Mouse (Mus musculus) heart, postnatal 0 days (tissue): ENCODE results near the gene Tmprss13. TPM values are rescaled to one million over a fixed set of nuclear protein-coding genes. Genes with fewer than 3 reads are reported as not detected.

Experiments used
- ATAC-seq: fragments of 200-750 bp; cut with Nextera tagmentation; 2 replicates; pipeline ENCODE4 v1.8.0; 2017; ENCODE audit warnings: low read depth, moderate number of reproducible peaks, moderate library complexity; ENCODE audit not compliant: insufficient read depth
- DNase-seq: peaks from one replicate; pipeline ENCODE4 v3.0.0-alpha.2; 2016; ENCODE audit warnings: low spot score
- H3K27ac ChIP-seq: fragments of 300-500 bp; sonication (generic); 2 replicates; pipeline ENCODE4 v1.5.1; 2014; ENCODE audit warnings: low read depth, mild to moderate bottlenecking
- H3K27me3 ChIP-seq: fragments of 300-500 bp; sonication (generic); 2 replicates; pipeline ENCODE4 v1.6.1; 2014; ENCODE audit warnings: low read length, mixed read lengths; ENCODE audit not compliant: control insufficient read depth, insufficient read depth
- H3K36me3 ChIP-seq: fragments of 300-500 bp; sonication (generic); replicated peaks from 2 replicates; pipeline ENCODE4 v1.6.1; 2014; ENCODE audit warnings: low read length, mixed read lengths; ENCODE audit not compliant: control insufficient read depth, insufficient read depth
- H3K4me1 ChIP-seq: fragments of 300-500 bp; sonication (generic); 2 replicates; pipeline ENCODE4 v1.6.1; 2014; ENCODE audit warnings: antibody characterized with exemption; ENCODE audit not compliant: control insufficient read depth, insufficient read depth
- H3K4me2 ChIP-seq: fragments of 300-500 bp; sonication (generic); 2 replicates; pipeline ENCODE4 v1.6.1; 2014; ENCODE audit warnings: low read depth, mild to moderate bottlenecking, low read length, moderate library complexity
- H3K4me3 ChIP-seq: fragments of 300-500 bp; sonication (generic); 2 replicates; pipeline ENCODE4 v1.5.1; 2014; ENCODE audit warnings: low read depth, low read length
- H3K9ac ChIP-seq: fragments of 300-500 bp; sonication (generic); replicated peaks from 2 replicates; pipeline ENCODE4 v1.6.1; 2014; ENCODE audit warnings: low read depth, low read length, mixed read lengths
- H3K9me3 ChIP-seq: fragments of 300-500 bp; sonication (generic); replicated peaks from 2 replicates; pipeline ENCODE4 v1.6.1; 2016; ENCODE audit warnings: low read length; ENCODE audit not compliant: control insufficient read depth
- CTCF ChIP-seq: IDR thresholded peaks from 2 replicates; pipeline ENCODE4 v1.5.1; 2016; ENCODE audit warnings: antibody characterized with exemption, control low read depth, low read depth
- EP300 ChIP-seq: IDR thresholded peaks from 2 replicates; pipeline ENCODE4 v1.6.1; 2016; ENCODE audit warnings: antibody characterized with exemption, low read depth
- whole genome bisulfite sequencing: fragments of 180-500 bp; shearing (Covaris S2); extraction: QIAGEN DNeasy Blood & Tissue Kit; methylation state at CpG from one replicate; pipeline ENCODE4 v1.1.7; 2014; 5-methylcytosine and 5-hydroxymethylcytosine counted together
- polyA plus RNA-seq: library from polyadenylated mRNA; unstranded; fragments of >200 nt; fragmentation: Nextera tagmentation; extraction: Ambion mirVana; gene quantifications from 2 replicates; pipeline ENCODE4 v1.2.1, GENCODE M21; 2015
- total RNA-seq: library from RNA; depleted of rRNA; stranded (reverse); fragments of >200 nt; gene quantifications from 2 replicates; pipeline ENCODE4 v1.2.3, GENCODE M21; 2014; ENCODE audit warnings: low replicate concordance

Tmprss13 gene
- total and polyA plus RNA-seq, 2 experiments from 2014 or later = 0.15 to 0.16 TPM

DNA sequence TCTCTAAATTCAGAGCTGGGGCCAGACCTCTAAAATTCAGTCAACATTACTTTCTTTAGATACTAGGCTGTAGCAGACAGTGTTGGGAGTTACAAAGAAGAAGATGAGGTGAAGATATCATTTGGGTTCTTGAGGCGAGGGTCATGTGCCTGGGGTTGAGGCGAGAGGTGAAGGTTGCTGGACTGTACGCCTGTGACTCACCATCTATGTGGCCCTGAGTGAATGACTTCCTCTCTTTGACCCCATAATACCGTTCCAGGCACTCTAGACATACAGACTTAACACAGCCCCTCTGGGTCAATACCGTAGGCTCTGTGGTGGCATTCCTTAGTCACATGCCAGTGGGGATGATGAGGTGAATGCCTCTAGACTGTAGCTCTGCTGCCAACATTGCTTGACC is 36.4 kb upstream of the Tmprss13 start:
- TF ChIP-seq CTCF (no peak), EP300 (no peak)

DNA sequence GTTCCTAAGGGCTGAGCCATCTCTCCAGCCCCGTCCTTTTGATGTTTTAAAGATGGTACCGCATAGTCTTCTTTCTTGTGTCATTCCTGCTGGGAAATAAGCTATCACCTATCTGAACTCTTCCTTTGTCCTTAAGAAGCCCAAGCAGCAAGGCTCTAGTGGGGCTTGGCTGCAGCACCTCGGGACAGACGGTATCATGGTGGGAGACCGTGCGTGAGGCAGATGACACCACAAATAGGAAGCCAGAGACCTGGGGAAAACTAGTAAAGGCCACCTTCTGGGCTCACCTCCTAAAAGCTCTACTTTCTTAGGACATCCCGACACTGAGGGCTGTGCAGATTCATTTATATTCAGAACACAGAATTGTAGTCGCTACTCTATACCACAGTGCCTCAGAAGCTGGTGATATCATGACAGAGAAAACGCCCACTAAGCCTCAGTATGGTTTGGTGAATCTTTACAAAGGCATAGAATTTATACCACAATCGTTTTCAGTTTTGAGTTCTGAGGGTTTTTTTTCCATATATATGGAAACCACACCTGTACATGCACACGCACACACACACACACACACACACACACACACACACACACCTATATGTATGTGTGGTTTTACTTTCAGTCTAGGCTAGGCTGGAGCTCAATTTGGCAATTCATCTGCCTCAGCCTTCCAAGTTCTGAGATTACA is 27.3 kb upstream of the Tmprss13 start:
- no peak overlapping the region for H3K9ac ChIP-seq
- H3K4me3 ChIP-seq = no peak overlapping the region
- ATAC-seq (no peak), DNase-seq (no peak)
- no peak overlapping the region for H3K27ac ChIP-seq
- no peaks in the 10 kb centered on the region for H3K9me3 ChIP-seq
- no peaks in the 10 kb centered on the region for H3K27me3 ChIP-seq
- no peaks in the 10 kb centered on the region for H3K4me1 ChIP-seq
- WGBS = 77% methylated on average over 11 of the region's 11 CpGs
- TF ChIP-seq CTCF (no peak), EP300 (no peak)
- no peak overlapping the region for H3K4me2 ChIP-seq
- no peaks in the 10 kb centered on the region for H3K36me3 ChIP-seq

More for the DNA sequence above, 36.4 kb upstream of the Tmprss13 start:
- H3K4me2 ChIP-seq = no peak overlapping the region
- H3K36me3 ChIP-seq = no peaks in the 10 kb centered on the region
- H3K27me3 ChIP-seq = 0 out of 2 replicates have a peak, but pooled peaks cover 3% of the 10 kb centered on the region
- WGBS = 73% methylated on average over 5 of the region's 5 CpGs
- no peak overlapping the region for H3K27ac ChIP-seq
- no peaks in the 10 kb centered on the region for H3K4me1 ChIP-seq
- no peak overlapping the region for H3K9ac ChIP-seq
- H3K4me3 ChIP-seq = no peak overlapping the region
- no peak for DNase-seq
- no peak for ATAC-seq
- H3K9me3 ChIP-seq = no peaks in the 10 kb centered on the region

DNA sequence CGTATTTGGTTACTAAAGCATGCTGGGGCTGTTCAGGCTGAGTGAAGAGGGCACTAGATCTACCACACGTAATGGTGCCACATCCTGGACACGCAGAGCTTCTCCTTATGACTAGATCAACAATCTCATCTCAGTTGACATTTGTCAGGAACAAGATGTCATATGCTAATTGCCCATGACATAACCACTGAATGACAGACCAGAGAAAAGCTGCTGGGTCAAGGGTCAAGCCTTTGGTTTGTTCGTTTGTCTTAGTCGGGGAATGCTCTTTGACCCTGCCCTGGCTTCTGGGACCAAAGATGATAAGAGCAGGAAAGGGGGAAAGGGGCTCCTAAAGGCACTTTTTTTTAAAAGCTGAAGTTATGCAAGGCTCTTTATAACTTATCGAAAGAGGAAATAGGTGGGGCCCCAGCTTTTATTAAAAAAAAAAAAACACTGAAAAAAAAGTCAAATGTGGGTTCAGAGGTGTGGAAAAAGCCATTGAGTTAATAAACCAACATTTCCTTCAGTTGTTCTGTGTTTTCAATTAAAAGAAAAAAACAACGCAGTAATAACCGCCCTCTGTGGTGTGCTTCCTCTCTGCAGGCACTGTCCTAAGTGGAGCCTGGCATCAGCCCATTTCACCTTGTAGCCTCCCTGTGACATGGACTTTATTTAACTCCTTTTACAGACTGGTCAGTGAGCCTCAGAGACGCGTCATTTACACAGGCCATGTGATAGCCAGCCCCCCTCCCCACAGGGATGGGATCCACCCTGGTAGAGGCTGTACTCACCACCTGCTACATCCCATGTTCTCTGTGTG is 24.5 kb upstream of the Tmprss13 start:
- Histone ChIP-seq H3K4me1 (no peaks in the 10 kb centered on the region), H3K9me3 (no peaks in the 10 kb centered on the region), H3K9ac (no peak overlapping the region), H3K4me2 (no peak overlapping the region), H3K27me3 (no peaks in the 10 kb centered on the region), H3K36me3 (no peaks in the 10 kb centered on the region), H3K4me3 (no peak overlapping the region), H3K27ac (no peak overlapping the region)
- ATAC-seq (no peak), DNase-seq (no peak)
- TF ChIP-seq CTCF (no peak), EP300 (no peak)
- WGBS = 40% methylated on average over 10 of the region's 10 CpGs

DNA sequence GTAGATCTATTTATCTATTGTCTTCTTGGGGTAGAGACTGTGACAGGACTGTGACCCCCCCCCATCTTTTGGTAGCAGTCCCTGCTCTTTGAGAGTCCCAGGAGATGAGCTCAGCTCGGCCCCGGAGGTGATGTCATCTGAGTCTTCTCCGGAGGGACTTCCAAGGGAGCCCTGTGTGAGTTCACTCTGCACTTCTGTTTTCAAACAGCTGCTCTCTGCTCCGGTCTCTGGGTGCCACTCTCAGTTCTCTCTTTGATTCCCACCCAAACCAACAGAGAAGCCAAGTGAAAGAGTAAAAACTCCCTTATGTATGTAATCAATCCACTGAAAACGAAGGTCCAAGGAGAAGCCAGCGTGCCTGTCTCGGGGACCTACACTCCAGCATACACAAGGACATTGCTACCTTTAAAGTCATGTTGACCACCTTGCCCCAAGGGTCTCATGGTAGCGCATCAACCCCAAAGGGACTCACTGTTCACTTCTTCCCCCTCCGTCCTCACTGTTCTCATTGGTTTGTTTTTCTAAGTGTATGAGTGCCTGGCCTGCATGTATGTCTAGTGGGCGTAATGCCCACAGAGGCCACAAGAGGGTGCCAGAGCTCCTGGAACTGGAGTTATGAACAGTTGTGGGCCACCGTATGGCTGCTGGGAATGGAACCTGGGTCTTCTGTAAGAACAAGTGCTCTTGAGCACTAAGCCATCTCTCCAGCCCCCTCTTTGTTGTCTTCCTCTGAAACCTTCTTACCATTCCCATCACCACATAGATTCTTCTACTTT is 19.5 kb upstream of the Tmprss13 start:
- WGBS = 78% methylated on average over 11 of the region's 11 CpGs
- Histone ChIP-seq H3K36me3 (no peaks in the 10 kb centered on the region), H3K9me3 (no peaks in the 10 kb centered on the region; the same call in 1 of the 2 replicates), H3K27ac (no peak overlapping the region), H3K4me3 (no peak overlapping the region), H3K4me1 (no peaks in the 10 kb centered on the region), H3K4me2 (no peak overlapping the region), H3K9ac (no peak overlapping the region), H3K27me3 (no peaks in the 10 kb centered on the region)
- no peak for ATAC-seq
- TF ChIP-seq EP300 (no peak), CTCF (peak; percentile 56)
- no peak for DNase-seq

DNA sequence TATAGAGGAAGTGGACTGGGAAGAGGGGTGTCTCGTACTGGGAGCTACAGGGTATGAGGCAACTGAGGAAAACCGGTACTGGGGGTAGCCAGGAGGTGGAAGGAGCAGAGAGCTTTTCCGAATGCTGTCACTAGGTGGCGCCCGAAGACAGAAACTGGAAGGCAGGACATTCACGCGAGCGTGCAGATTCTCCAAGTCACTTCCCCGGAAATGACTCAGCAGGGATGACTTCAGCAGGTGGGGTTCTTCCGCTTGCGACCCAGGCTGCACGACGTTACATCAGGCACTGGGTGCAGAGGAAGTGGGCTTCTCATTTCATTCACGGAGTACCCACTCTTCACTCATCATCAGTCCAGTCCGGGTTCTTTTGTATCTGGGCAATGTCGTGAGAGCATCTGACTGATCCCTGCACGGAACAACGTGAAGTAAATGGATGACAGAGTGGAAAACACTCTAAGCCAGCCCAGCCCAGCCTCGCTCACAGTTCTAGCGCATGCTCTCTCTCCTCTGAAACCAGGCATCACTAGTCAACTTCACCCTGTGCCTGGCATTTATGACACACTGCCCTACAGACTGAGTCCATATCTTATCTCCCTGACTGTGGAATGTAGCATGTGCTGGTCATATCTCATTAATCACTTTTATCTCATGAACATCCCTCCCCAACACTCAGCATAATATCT is 18.3 kb upstream of the Tmprss13 start:
- Histone ChIP-seq H3K4me2 (peak overlapping the region; percentile 50), H3K4me1 (no peaks in the 10 kb centered on the region), H3K9me3 (no peaks in the 10 kb centered on the region; the same call in 1 of the 2 replicates), H3K27ac (no peak overlapping the region), H3K4me3 (no peak overlapping the region), H3K9ac (no peak overlapping the region), H3K27me3 (no peaks in the 10 kb centered on the region), H3K36me3 (no peaks in the 10 kb centered on the region)
- TF ChIP-seq EP300 (no peak), CTCF (peak; percentile 85)
- DNase-seq = peak; percentile 90
- ATAC-seq = peak; percentile 86
- 11% methylated on average over 20 of the region's 20 CpGs for WGBS
